Mouse (Mus musculus) right cerebral cortex, adult 18-20 months (tissue): ENCODE measurements at regions not wholly inside any gene's neighbourhood (a gene's known extent, or its start where the extent isn't known, plus 50 kb on each side); places are given as distances from the start of the nearest gene placed in this dataset.

ENCODE experiments used
- DNase-seq: peaks from one replicate; pipeline ENCODE4 v3.0.0; 2022; ENCODE audit warnings: mixed read lengths

GRCm38 (mm10) chr2:15450092-15450831, 76.0 kb upstream of the Malrd1 start:
- DNase-seq: no peak

DNA sequence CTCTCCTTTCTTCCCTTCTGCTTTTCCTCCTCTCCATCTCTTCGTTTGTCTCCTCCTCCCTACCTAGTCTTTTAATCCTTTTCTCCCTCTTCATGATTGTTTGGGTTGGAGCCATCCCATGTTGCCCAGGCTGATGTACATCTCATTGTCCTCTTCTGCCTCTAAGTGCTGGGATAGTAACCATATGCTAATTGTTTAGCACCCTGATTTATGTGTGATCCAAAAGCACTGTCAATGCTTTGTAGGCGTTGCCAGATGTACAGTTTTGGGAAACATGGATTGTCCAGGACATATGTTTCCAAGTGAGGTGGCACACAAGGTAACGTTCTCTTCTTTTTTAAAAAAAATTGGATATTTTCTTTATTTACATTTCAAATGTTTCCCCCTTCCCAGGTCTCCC, 74.5 kb upstream of the Malrd1 start:
- peak; percentile 7 for DNase-seq

GRCm38 (mm10) chr2:15469399-15469798, 56.9 kb upstream of the Malrd1 start:
- no peak for DNase-seq
